Mouse (Mus musculus): ENCODE results near the gene Gm20388. TPM values are rescaled to one million over a fixed set of nuclear protein-coding genes. Genes with fewer than 3 reads are reported as not detected.
A peak's percentile ranks its signal among the peaks of the same experiment; 100 is the strongest.
"Not testable (repeated sequence)": the region's sequence is repeated elsewhere in the genome, so short reads cannot be mapped to it uniquely, and the experiment has no call there.

The Gm20388 gene
- total and polyA plus RNA-seq, 2 experiments from 2014 or later: 51.3 TPM; not detected in 1

- not testable (repeated sequence) for H3K27ac ChIP-seq (ENCODE audit: low read depth, low read length); H3K9me3 ChIP-seq (ENCODE audit: low read length); DNase-seq; H3K9ac ChIP-seq; H3K4me3 ChIP-seq (ENCODE audit: low read depth, low read length); H3K4me1 ChIP-seq (ENCODE audit: insufficient read depth); ATAC-seq; H3K27me3 ChIP-seq (ENCODE audit: insufficient read depth, low read length); H3K36me3 ChIP-seq (ENCODE audit: insufficient read depth); H3K4me2 ChIP-seq (ENCODE audit: low read depth)
- WGBS: 82% methylated on average over 11 of the region's 19 CpGs
Observed at GRCm38 (mm10) chr8:123600666-123601172, 3690.1 kb downstream of the Gm20388 start.

GRCm38 (mm10) chr8:123601457-123601856, 3690.8 kb downstream of the Gm20388 start:
- DNase-seq; H3K4me3 ChIP-seq (ENCODE audit: low read depth, low read length); H3K9ac ChIP-seq; H3K36me3 ChIP-seq (ENCODE audit: insufficient read depth); H3K4me1 ChIP-seq (ENCODE audit: insufficient read depth); H3K4me2 ChIP-seq (ENCODE audit: low read depth); H3K9me3 ChIP-seq (ENCODE audit: low read length); H3K27me3 ChIP-seq (ENCODE audit: insufficient read depth, low read length); H3K27ac ChIP-seq (ENCODE audit: low read depth, low read length): not testable (repeated sequence)
- WGBS: no CpG with 5 or more reads among the region's 40 CpGs
- ATAC-seq: peak; percentile 54; the same call in 1 of the 2 replicates

GRCm38 (mm10) chr8:123612652-123613051, 3702.0 kb downstream of the Gm20388 start:
- not testable (repeated sequence) for H3K4me2 ChIP-seq (ENCODE audit: low read depth); H3K36me3 ChIP-seq (ENCODE audit: insufficient read depth); H3K4me1 ChIP-seq (ENCODE audit: insufficient read depth); ATAC-seq; H3K27me3 ChIP-seq (ENCODE audit: insufficient read depth, low read length); H3K9me3 ChIP-seq (ENCODE audit: low read length); H3K27ac ChIP-seq (ENCODE audit: low read depth, low read length); DNase-seq; H3K4me3 ChIP-seq (ENCODE audit: low read depth, low read length); H3K9ac ChIP-seq
- WGBS: no CpG with 5 or more reads among the region's 5 CpGs

GRCm38 (mm10) chr8:123623523-123623922, 3712.9 kb downstream of the Gm20388 start:
- H3K4me3 ChIP-seq (ENCODE audit: low read depth, low read length); ATAC-seq; H3K4me2 ChIP-seq (ENCODE audit: low read depth); H3K9ac ChIP-seq; H3K36me3 ChIP-seq (ENCODE audit: insufficient read depth); H3K9me3 ChIP-seq (ENCODE audit: low read length); H3K27me3 ChIP-seq (ENCODE audit: insufficient read depth, low read length); H3K4me1 ChIP-seq (ENCODE audit: insufficient read depth); H3K27ac ChIP-seq (ENCODE audit: low read depth, low read length); DNase-seq: not testable (repeated sequence)
- WGBS: no CpG with 5 or more reads among the region's 39 CpGs

- 74% methylated on average over 4 of the region's 5 CpGs for WGBS
- Histone ChIP-seq H3K4me3 (ENCODE audit: low read depth, low read length) (no peak overlapping the region), H3K4me2 (ENCODE audit: low read depth) (no peak overlapping the region), H3K9me3 (ENCODE audit: low read length) (no peaks in the 10 kb centered on the region), H3K9ac (no peak overlapping the region), H3K27me3 (ENCODE audit: insufficient read depth, low read length) (peaks cover 6% of the 10 kb centered on the region), H3K27ac (ENCODE audit: low read depth, low read length) (no peak overlapping the region), H3K4me1 (ENCODE audit: insufficient read depth) (0 out of 2 replicates have a peak, but pooled peaks cover 5% of the 10 kb centered on the region), H3K36me3 (ENCODE audit: insufficient read depth) (no peaks in the 10 kb centered on the region)
- no peak for TF ChIP-seq CTCF (IDR thresholded peaks at IDR 0.05; ENCODE audit: low read depth)
- no peak for DNase-seq
- no peak for ATAC-seq
Observed at GRCm38 (mm10) chr8:123624274-123624673, 3713.6 kb downstream of the Gm20388 start.

DNA sequence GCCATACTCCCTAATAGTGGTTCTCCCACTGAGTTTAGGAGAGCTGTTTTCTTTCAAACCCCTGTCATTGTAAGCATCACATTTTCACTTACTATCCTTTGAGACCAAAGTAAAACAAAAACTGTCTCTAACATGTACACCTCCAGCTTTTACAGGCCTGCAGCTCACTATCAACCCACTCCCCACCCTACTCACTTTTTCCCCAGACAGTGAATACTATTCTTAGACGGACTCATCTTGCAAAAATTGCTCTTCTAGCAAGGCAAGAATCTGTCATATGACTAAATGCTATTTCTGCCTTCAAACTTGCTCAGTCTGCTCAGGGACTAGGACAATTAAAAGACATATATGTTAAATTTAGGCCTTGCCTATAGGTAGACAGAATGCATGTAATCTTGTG, 3714.1 kb downstream of the Gm20388 start:
- WGBS: 39% methylated on average over 1 of the region's 1 CpGs
- H3K4me1 ChIP-seq (ENCODE audit: insufficient read depth): 0 out of 2 replicates have a peak, but pooled peaks cover 7% of the 10 kb centered on the region
- no peak overlapping the region for H3K9ac ChIP-seq
- TF ChIP-seq CTCF (IDR thresholded peaks at IDR 0.05; ENCODE audit: low read depth): no peak
- no peak overlapping the region for H3K27ac ChIP-seq (ENCODE audit: low read depth, low read length)
- no peaks in the 10 kb centered on the region for H3K36me3 ChIP-seq (ENCODE audit: insufficient read depth)
- peaks cover 6% of the 10 kb centered on the region for H3K27me3 ChIP-seq (ENCODE audit: insufficient read depth, low read length)
- ATAC-seq (no peak), DNase-seq (no peak)
- H3K9me3 ChIP-seq (ENCODE audit: low read length): no peaks in the 10 kb centered on the region
- H3K4me3 ChIP-seq (ENCODE audit: low read depth, low read length): no peak overlapping the region
- no peak overlapping the region for H3K4me2 ChIP-seq (ENCODE audit: low read depth)

- no peak for TF ChIP-seq CTCF (IDR thresholded peaks at IDR 0.05; ENCODE audit: low read depth)
- no peak for DNase-seq
- Histone ChIP-seq H3K4me3 (ENCODE audit: low read depth, low read length) (no peak overlapping the region), H3K9me3 (ENCODE audit: low read length) (no peaks in the 10 kb centered on the region), H3K27ac (ENCODE audit: low read depth, low read length) (no peak overlapping the region), H3K4me1 (ENCODE audit: insufficient read depth) (0 out of 2 replicates have a peak, but pooled peaks cover 7% of the 10 kb centered on the region), H3K36me3 (ENCODE audit: insufficient read depth) (no peaks in the 10 kb centered on the region), H3K9ac (no peak overlapping the region), H3K4me2 (ENCODE audit: low read depth) (no peak overlapping the region), H3K27me3 (ENCODE audit: insufficient read depth, low read length) (peaks cover 6% of the 10 kb centered on the region)
- ATAC-seq: no peak
- 22% methylated on average over 2 of the region's 2 CpGs for WGBS
Observed at GRCm38 (mm10) chr8:123625717-123626116, 3715.1 kb downstream of the Gm20388 start.

Data from forebrain, postnatal 0 days (tissue).